ENCODE assay signal across 18 mouse cellular contexts in the genomic region with DNA sequence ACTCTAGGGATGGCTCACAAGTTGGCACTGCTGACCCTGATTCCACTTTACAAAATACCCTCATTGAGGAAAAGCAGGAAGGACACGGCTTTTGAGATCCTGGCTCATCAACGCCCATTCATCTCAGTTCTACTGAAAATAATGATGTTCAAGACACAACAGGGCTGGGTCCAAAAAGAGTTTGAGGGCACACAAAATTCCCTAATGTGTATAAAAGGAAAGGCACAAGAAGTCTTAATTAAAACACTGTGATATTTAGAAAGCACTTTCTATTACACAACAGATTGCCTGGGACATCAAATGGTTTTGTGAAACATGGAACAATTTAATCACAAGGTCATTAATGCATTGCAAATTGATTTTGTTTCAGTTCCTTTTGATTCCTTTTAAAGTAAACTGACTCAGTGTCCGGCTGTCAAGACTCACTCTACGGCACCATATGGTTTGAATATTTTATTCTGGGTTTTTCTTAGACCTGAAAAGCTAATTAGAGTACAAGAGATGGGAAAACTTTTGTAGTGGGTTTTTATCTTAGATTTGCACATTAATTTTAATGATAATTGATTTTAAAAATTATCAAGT.
"Had no signal": no experiment of that assay in that cellular context is flagged by ENCODE, and none has a peak within 500 bp of the region (broad histone marks: within the 10 kb centered on the region; RNA-seq: fewer than 3 reads in every experiment).

No protein-coding gene starts in this region.

- H3K4me3 ChIP-seq: midbrain, embryonic 10.5 days; midbrain, embryonic 12.5 days; myocyte; neural tube, embryonic 13.5 days; neural tube, embryonic 15.5 days had no signal

- H3K9me3 ChIP-seq: midbrain, embryonic 10.5 days; midbrain, embryonic 12.5 days; neural tube, embryonic 13.5 days; neural tube, embryonic 15.5 days had no signal

- DNase-seq: lung, embryonic 14.5 days; lung, postnatal 10 days; lung, postnatal 4 days; midbrain, embryonic 14.5 days; retina, postnatal 1 day; right cerebral cortex, adult 18-20 months; right cerebral cortex, postnatal 25 days; right cerebral cortex, postnatal 4 days; spleen, adult 18-20 months; thymus, adult 18-20 months; thymus, postnatal 14 days; thymus, postnatal 36 days had no signal

- H3K27ac ChIP-seq: midbrain, embryonic 10.5 days; midbrain, embryonic 12.5 days; neural tube, embryonic 13.5 days; neural tube, embryonic 15.5 days had no signal

- H3K27me3 ChIP-seq: midbrain, embryonic 12.5 days; neural tube, embryonic 13.5 days; neural tube, embryonic 15.5 days had no signal

- H3K4me1 ChIP-seq: midbrain, embryonic 10.5 days; midbrain, embryonic 12.5 days; neural tube, embryonic 13.5 days; neural tube, embryonic 15.5 days had no signal

- ATAC-seq: midbrain, embryonic 16.5 days had no signal

- H3K9ac ChIP-seq: lung, embryonic 14.5 days; midbrain, embryonic 12.5 days; neural tube, embryonic 13.5 days; neural tube, embryonic 15.5 days had no signal

- H3K4me2 ChIP-seq: lung, embryonic 14.5 days; midbrain, embryonic 12.5 days; neural tube, embryonic 13.5 days; neural tube, embryonic 15.5 days had no signal

- H3K36me3 ChIP-seq: midbrain, embryonic 10.5 days; midbrain, embryonic 12.5 days; neural tube, embryonic 13.5 days; neural tube, embryonic 15.5 days had no signal
